Mouse (Mus musculus) limb, embryonic 11.5 days (tissue): ENCODE measurements around the gene Vgf. TPM values are rescaled to one million over a fixed set of nuclear protein-coding genes. Genes with fewer than 3 reads are reported as not detected.

Source experiments
- ATAC-seq: fragments of 200-750 bp; cut with Nextera tagmentation; 2 replicates; pipeline ENCODE4 v1.8.0; 2017; ENCODE audit warnings: low read depth; ENCODE audit not compliant: insufficient number of reproducible peaks, low FRiP score, low TSS enrichment
- DNase-seq: peaks from one replicate; pipeline ENCODE4 v3.0.0-alpha.2; 2015; ENCODE audit warnings: low spot score
- H3K27ac ChIP-seq: fragments of 300-500 bp; sonication (generic); replicated peaks from 2 replicates; pipeline ENCODE4 v1.5.1; 2014; ENCODE audit warnings: low read depth, mild to moderate bottlenecking, low read length
- H3K27me3 ChIP-seq: fragments of 300-500 bp; sonication (generic); 2 replicates; pipeline ENCODE4 v1.6.1; 2014; ENCODE audit warnings: mild to moderate bottlenecking, low read length, mixed read lengths; ENCODE audit not compliant: control insufficient read depth, insufficient read depth
- H3K36me3 ChIP-seq: fragments of 300-500 bp; sonication (generic); 2 replicates; pipeline ENCODE4 v1.6.1; 2014; ENCODE audit warnings: mild to moderate bottlenecking, low read length, moderate library complexity, mixed read lengths; ENCODE audit not compliant: control insufficient read depth, insufficient read depth
- H3K4me1 ChIP-seq: fragments of 300-500 bp; sonication (generic); 2 replicates; pipeline ENCODE4 v1.6.1; 2014; ENCODE audit warnings: low read length, mixed read lengths; ENCODE audit not compliant: control insufficient read depth, insufficient read depth
- H3K4me2 ChIP-seq: fragments of 300-500 bp; sonication (generic); 2 replicates; pipeline ENCODE4 v1.6.1; 2014; ENCODE audit warnings: low read depth, mild to moderate bottlenecking, moderate library complexity; ENCODE audit not compliant: severe bottlenecking
- H3K4me3 ChIP-seq: fragments of 300-500 bp; sonication (generic); 2 replicates; pipeline ENCODE4 v1.5.1; 2014; ENCODE audit warnings: low read depth, low read length
- H3K9ac ChIP-seq: fragments of 300-500 bp; sonication (generic); 2 replicates; pipeline ENCODE4 v1.6.1; 2014; ENCODE audit warnings: mild to moderate bottlenecking, low read length
- H3K9me3 ChIP-seq: fragments of 300-500 bp; sonication (generic); 2 replicates; pipeline ENCODE4 v1.6.1; 2016; ENCODE audit warnings: low read length; ENCODE audit not compliant: control insufficient read depth
- WGBS: fragments of 180-500 bp; shearing (Covaris S2); extraction: QIAGEN DNeasy Blood & Tissue Kit; methylation state at CpG from one replicate; pipeline ENCODE4 v1.1.7; 2014; 5-methylcytosine and 5-hydroxymethylcytosine counted together
- polyA plus RNA-seq: library from polyadenylated mRNA; unstranded; fragments of >200 nt; fragmentation: Nextera tagmentation; extraction: Ambion mirVana; gene quantifications from 2 replicates; pipeline ENCODE4 v1.2.1, GENCODE M21; 2014

The Vgf gene
- polyA plus RNA-seq: not detected in 2 replicates

DNA sequence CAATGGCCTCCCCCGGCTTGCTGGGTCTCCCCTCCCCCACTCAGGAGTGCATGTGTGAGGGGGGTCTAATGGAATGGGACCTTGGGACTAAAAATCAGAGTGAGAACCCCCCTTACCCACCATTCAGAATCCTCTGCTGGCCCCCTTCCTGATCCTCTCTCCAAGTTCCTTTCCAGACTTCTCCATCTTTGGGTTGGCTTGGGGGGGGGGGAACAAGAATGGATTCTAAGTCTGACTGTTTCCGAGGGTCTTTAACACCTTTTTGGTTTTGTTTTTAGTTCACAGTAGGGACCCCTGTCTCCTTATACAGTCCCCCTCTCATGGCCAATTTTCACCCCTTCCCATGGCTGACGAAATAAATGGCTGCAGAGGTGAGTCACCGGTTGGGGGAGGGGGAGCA lies at the start of gene Vgf:
Vgf (plus strand) TSS at position 301 of the 400 bp plus-strand sequence.
- H3K27ac ChIP-seq: no peak within 1 kb of the TSS
- H3K4me3 ChIP-seq: no peak within 1 kb of the TSS
- no peaks in the 10 kb centered on the region for H3K9me3 ChIP-seq
- no peaks in the 10 kb centered on the region for H3K36me3 ChIP-seq
- ATAC-seq: no peak
- peaks cover 4% of the 10 kb centered on the region for H3K4me1 ChIP-seq
- 28% methylated on average over 4 of the region's 4 CpGs for WGBS
- no peak for DNase-seq
- no peak within 1 kb of the TSS for H3K4me2 ChIP-seq
- H3K9ac ChIP-seq: no peak within 1 kb of the TSS
- peaks cover 57% of the 10 kb centered on the region for H3K27me3 ChIP-seq

DNA sequence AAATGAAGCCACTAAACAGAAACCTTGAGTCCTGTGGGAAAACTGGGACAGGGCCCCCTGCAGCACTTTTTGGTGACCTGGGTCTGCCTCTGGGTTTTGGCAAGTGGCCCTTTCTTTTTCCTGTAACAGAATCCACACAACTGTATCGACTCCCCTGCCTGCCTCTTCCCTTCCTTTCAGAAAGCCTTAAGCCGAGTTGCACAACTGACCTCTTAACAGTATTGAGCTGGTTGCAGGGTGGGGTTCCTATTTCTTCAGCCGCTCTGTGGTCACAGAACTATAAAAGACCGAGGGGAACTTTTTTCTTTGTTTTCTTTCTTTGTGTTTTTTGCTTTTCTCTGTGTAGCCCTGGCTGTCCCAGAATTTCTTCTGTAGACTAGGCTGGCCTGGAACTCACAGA lies 48.4 kb upstream of the Vgf start:
- H3K9ac ChIP-seq: no peak overlapping the region
- no peak overlapping the region for H3K4me2 ChIP-seq

DNA sequence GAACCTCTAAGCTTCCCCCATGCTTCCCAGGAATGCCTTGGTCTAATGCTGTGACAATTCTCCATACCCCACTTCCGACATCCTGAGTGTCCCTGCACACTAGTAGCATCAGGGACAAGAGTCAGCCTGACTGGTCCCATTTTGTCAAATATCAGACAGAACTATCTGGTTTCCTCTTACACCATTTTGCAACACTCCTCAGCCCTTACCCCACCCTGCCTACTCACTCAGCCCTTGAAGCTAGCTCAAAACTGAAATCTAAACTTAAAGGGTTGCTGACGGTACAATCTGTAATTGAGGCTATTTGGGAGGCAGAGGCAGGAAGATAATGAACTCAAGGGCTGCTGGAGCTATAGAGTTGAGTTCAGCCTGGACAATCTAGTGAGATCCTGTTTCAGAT lies 46.4 kb upstream of the Vgf start:
- Histone ChIP-seq H3K4me3 (no peak overlapping the region), H3K9me3 (no peaks in the 10 kb centered on the region), H3K4me2 (no peak overlapping the region), H3K27me3 (no peaks in the 10 kb centered on the region), H3K36me3 (no peaks in the 10 kb centered on the region), H3K27ac (no peak overlapping the region), H3K4me1 (no peaks in the 10 kb centered on the region), H3K9ac (no peak overlapping the region)
- ATAC-seq: no peak
- WGBS: 76% methylated on average over 2 of the region's 2 CpGs
- DNase-seq: no peak

More for the DNA sequence above, 48.4 kb upstream of the Vgf start:
- DNase-seq (no peak), ATAC-seq (no peak)
- Histone ChIP-seq H3K9me3 (no peaks in the 10 kb centered on the region), H3K4me3 (no peak overlapping the region), H3K27me3 (no peaks in the 10 kb centered on the region), H3K36me3 (no peaks in the 10 kb centered on the region), H3K4me1 (no peaks in the 10 kb centered on the region), H3K27ac (no peak overlapping the region)
- 83% methylated on average over 4 of the region's 4 CpGs for WGBS

DNA sequence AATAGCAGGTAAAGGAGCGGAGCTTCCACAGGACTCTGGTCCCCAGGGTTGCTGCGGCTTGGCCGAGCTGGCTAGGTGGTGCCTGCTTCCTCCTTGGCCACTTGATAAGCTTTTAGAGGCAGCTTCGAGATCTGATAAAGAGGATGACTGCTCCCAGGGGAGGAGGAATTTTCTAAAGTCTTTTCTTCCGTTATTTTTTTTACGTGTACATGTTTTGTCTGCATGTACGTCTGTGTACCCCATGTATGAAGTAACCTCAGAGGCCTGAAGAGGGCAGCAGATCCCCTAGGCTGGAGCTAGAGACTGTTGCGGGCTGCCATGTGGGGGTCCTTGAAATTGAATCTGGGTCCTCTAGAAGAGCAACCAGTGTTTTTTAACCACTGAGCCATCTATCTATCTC lies 45.2 kb upstream of the Vgf start:
- no peaks in the 10 kb centered on the region for H3K36me3 ChIP-seq

DNA sequence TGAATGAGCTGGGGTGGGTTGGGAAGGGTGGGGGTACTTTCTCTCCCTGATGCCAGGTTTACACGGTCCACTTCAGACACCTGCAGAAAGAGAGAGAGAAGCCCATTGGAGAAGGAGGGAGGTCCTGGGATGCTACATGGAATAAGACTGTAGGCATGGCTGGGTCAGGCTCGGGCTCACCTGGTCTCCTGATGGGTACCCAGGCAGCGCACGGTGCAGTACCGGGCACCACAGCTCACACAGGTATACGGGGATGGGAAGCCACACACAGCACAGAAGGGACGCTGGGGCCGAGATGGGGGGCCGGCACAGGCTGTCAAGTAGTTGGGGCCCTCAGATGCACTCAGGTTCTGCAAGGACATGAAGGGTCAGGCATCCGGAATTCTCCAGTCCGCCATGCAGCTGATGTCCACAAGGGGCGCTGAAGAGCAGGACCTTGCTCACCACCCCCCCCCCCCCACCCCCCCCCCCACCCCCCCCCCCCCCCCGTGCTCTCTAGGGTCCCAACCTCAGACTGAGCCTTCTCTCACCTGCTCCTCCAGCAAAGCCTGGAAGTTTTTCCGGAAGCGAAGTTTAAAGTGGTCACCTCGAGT lies 43.8 kb upstream of the Vgf start:
- H3K36me3 ChIP-seq: no peaks in the 10 kb centered on the region
- peak; percentile 75 for DNase-seq

More for the DNA sequence above, 45.2 kb upstream of the Vgf start:
- DNase-seq (no peak), ATAC-seq (no peak)
- H3K4me3 ChIP-seq: no peak overlapping the region
- H3K4me2 ChIP-seq: no peak overlapping the region
- no peak overlapping the region for H3K27ac ChIP-seq
- H3K9me3 ChIP-seq: no peaks in the 10 kb centered on the region
- 88% methylated on average over 8 of the region's 8 CpGs for WGBS
- H3K4me1 ChIP-seq: no peaks in the 10 kb centered on the region
- no peaks in the 10 kb centered on the region for H3K27me3 ChIP-seq
- H3K9ac ChIP-seq: no peak overlapping the region

DNA sequence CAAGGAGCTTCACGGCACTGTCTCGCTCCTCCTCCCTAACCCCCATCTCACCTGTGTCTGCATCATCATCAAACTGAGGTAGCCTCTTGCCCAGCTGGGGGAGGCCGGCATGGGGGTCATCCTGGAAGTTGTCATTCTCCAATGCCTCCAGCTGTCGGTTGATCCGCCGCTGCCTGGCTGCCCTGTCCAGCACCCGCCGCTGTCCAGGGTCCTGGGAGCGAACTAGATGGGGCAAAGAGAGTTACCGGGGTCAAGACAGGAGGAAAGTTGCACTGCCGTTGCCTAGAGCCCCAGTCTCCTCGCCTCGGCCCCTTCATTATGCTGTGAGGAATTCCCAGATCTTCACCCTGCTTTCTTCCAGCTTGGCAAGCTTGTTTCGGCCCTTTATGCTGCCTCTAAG lies 41.4 kb upstream of the Vgf start:
- ATAC-seq (no peak), DNase-seq (peak; percentile 41)
- Histone ChIP-seq H3K27ac (no peak overlapping the region), H3K9me3 (no peaks in the 10 kb centered on the region), H3K9ac (no peak overlapping the region), H3K4me2 (no peak overlapping the region), H3K27me3 (no peaks in the 10 kb centered on the region), H3K36me3 (peaks cover 2% of the 10 kb centered on the region; the same call in 1 of the 2 replicates), H3K4me1 (peaks cover 10% of the 10 kb centered on the region; the same call in 1 of the 2 replicates), H3K4me3 (no peak overlapping the region)
- 60% methylated on average over 14 of the region's 14 CpGs for WGBS

More for the DNA sequence above, 43.8 kb upstream of the Vgf start:
- H3K9me3 ChIP-seq: no peaks in the 10 kb centered on the region
- no peak overlapping the region for H3K9ac ChIP-seq
- ATAC-seq: no peak
- H3K4me1 ChIP-seq: 0 out of 2 replicates have a peak, but pooled peaks cover 3% of the 10 kb centered on the region
- H3K4me2 ChIP-seq: no peak overlapping the region
- H3K27ac ChIP-seq: no peak overlapping the region
- 51% methylated on average over 15 of the region's 16 CpGs for WGBS
- no peak overlapping the region for H3K4me3 ChIP-seq
- no peaks in the 10 kb centered on the region for H3K27me3 ChIP-seq

DNA sequence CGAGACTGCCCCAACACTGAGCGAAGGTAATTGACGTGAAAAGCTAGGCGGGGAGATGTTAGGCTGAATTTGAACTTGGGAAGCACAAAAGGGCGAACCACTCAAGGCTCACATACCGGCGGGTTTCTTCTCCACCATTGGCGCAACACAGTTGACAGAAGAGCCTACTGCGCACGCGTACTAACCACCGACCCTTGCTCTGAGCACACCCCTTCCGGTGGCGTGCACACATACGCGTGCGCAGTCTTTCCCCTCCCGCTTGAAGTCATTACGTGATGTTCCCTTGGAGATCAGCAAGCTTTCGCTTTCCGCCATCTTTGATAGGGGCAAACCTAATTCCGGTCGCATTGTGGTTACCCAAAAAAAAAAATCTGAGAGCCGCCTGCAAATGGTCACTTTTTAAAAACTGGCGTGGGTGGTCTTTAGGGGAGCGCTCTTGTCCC lies 39.5 kb upstream of the Vgf start, which contains the start of gene Plod3:
Plod3 (plus strand) TSS at position 325 of the 443 bp plus-strand sequence.
- Histone ChIP-seq H3K9ac (peak within 1 kb of the TSS; percentile 92), H3K4me1 (peaks cover 10% of the 10 kb centered on the region; the same call in 1 of the 2 replicates), H3K4me3 (peak within 1 kb of the TSS; percentile 91), H3K36me3 (peaks cover 17% of the 10 kb centered on the region), H3K27me3 (no peaks in the 10 kb centered on the region), H3K27ac (peak within 1 kb of the TSS; percentile 97), H3K9me3 (no peaks in the 10 kb centered on the region), H3K4me2 (peak within 1 kb of the TSS; percentile 79)
- DNase-seq (peak; percentile 97), ATAC-seq (peak; percentile 80)
- under 1% methylated on average over 26 of the region's 26 CpGs for WGBS

DNA sequence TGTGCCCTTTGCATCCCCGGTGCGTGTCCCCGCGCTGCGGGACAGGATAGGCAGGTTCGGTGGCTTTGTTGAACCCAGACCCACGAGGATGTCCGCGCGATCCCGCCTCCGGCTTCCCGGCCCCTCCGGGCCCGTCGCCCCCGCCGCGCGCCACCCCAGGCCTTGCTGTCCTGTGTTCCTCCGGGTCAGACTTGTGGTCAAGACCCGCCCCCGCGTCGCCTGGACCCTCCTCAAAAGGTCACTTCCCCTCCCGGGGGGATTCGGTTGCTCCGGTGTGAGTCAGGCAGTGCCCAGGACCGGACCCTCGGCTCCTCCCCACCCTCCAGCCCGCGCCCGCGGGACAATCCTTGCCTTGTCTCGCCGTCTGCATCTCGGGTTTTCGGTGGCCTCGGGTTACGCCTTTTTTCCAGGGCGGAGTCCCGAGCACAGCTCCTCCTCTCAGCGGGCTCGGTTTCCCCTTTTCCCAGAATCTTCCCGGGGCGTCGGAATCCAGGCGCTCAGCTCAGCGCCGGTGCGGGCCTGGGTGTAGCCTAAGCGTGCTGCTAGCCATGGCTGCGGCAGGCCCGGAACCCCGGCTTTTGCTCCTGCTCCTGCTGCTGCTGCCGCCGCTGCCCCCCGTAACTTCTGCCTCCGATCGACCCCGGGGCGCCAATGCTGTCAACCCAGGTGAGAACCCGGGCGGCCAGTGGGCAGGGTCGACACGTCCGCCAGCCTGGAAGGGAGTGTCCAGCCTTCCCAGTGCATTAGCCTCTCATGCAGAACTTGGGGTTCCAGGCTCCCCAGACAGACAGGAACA lies 38.9 kb upstream of the Vgf start:
- WGBS: under 1% methylated on average over 67 of the region's 67 CpGs
- Histone ChIP-seq H3K27me3 (no peaks in the 10 kb centered on the region), H3K4me1 (peaks cover 10% of the 10 kb centered on the region; the same call in 1 of the 2 replicates), H3K9me3 (no peaks in the 10 kb centered on the region), H3K4me3 (peak overlapping the region; percentile 91), H3K4me2 (peak overlapping the region; percentile 79), H3K36me3 (peaks cover 22% of the 10 kb centered on the region), H3K27ac (peak overlapping the region; percentile 97), H3K9ac (peak overlapping the region; percentile 92)
- ATAC-seq: peak; percentile 41
- peak; percentile 84 for DNase-seq
